Mouse (Mus musculus) kidney, adult 18-20 months (tissue): Measurements from ENCODE around the gene Gpr37l1.
"Not testable (repeated sequence)": the region's sequence is repeated elsewhere in the genome, so short reads cannot be mapped to it uniquely, and the experiment has no call there.

Experiments
- DNase-seq: peaks from one replicate; pipeline ENCODE4 v3.0.0; 2021

The Gpr37l1 gene

GRCm38 (mm10) chr1:135111271-135111670, 56.2 kb downstream of the Gpr37l1 start:
- DNase-seq = not testable (repeated sequence)
